Mouse (Mus musculus) testis, adult 2 months (tissue): ENCODE results near the gene Arid5b. TPM values are rescaled to one million over a fixed set of nuclear protein-coding genes. Genes with fewer than 3 reads are reported as not detected.

Source experiments
- H3K27ac ChIP-seq: fragments of 200-500 bp; 2 replicates; pipeline ENCODE4 v1.5.1; 2012; ENCODE audit warnings: low read depth, low read length; ENCODE audit not compliant: control insufficient read depth, insufficient read depth
- H3K27me3 ChIP-seq: fragments of 200-500 bp; 2 replicates; pipeline ENCODE4 v1.6.1; 2012; ENCODE audit warnings: mild to moderate bottlenecking, low read length, moderate library complexity; ENCODE audit not compliant: control insufficient read depth, insufficient read depth
- H3K36me3 ChIP-seq: fragments of 200-500 bp; 2 replicates; pipeline ENCODE4 v1.6.1; 2012; ENCODE audit warnings: mild to moderate bottlenecking, low read length; ENCODE audit not compliant: control insufficient read depth, insufficient read depth
- H3K4me1 ChIP-seq: fragments of 200-500 bp; 2 replicates; pipeline ENCODE4 v1.6.1; 2012; ENCODE audit warnings: low read length; ENCODE audit not compliant: control insufficient read depth, insufficient read depth
- H3K4me3 ChIP-seq: fragments of 200-500 bp; 2 replicates; pipeline ENCODE4 v1.5.1; 2012; ENCODE audit warnings: low read depth, mild to moderate bottlenecking, low read length, moderate library complexity, mixed read lengths; ENCODE audit not compliant: control insufficient read depth
- CTCF ChIP-seq: fragments of 200-500 bp; IDR thresholded peaks from 2 replicates; pipeline ENCODE4 v1.5.1; 2012; ENCODE audit warnings: low read depth, mild to moderate bottlenecking, inconsistent platforms, low read length, moderate library complexity; ENCODE audit not compliant: control insufficient read depth, insufficient read depth, insufficient replicate concordance
- POLR2A ChIP-seq: fragments of 200-500 bp; IDR thresholded peaks from 2 replicates; pipeline ENCODE4 v1.6.1; 2012; ENCODE audit warnings: low read depth, mild to moderate bottlenecking, inconsistent platforms, low read length, moderate library complexity; ENCODE audit not compliant: control insufficient read depth
- polyA plus RNA-seq: library from polyadenylated mRNA; depleted of rRNA; stranded (reverse); fragments of >200 nt; gene quantifications from 2 replicates; pipeline ENCODE4 v1.2.3, GENCODE M21; 2012

The Arid5b gene
- polyA plus RNA-seq, 1 experiment = 4.9 TPM

GRCm38 (mm10) chr10:68167118-68167517 lies 111.4 kb downstream of the Arid5b start:
- no peak overlapping the region for H3K27ac ChIP-seq
- H3K4me1 ChIP-seq = no peaks in the 10 kb centered on the region; the same call in 1 of the 2 replicates
- TF ChIP-seq CTCF (no peak), POLR2A (no peak)
- no peaks in the 10 kb centered on the region for H3K36me3 ChIP-seq
- no peak overlapping the region for H3K4me3 ChIP-seq
- H3K27me3 ChIP-seq = no peaks in the 10 kb centered on the region

DNA sequence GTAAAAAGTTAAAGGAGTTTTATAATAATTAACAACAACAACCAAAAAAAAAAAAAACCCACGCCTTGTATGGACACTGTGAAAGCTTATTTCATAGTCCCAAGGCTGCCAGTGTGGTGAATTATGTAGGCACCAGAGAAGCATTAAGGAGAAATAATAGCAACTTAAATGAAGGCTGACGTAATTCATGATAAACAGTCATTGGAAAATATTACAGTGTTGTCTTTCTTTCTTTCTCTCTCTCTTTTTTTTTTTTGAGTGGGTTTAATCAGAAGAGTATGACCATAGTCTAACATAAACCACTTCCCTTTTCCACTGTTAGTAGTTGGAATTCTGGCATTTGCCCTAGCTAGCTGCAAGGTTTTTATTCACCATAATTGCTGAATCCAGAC lies 111.8 kb downstream of the Arid5b start:
- H3K4me1 ChIP-seq = no peaks in the 10 kb centered on the region; the same call in 1 of the 2 replicates
- no peaks in the 10 kb centered on the region for H3K27me3 ChIP-seq
- no peak for TF ChIP-seq CTCF
- no peak overlapping the region for H3K27ac ChIP-seq
- no peaks in the 10 kb centered on the region for H3K36me3 ChIP-seq
- no peak overlapping the region for H3K4me3 ChIP-seq

GRCm38 (mm10) chr10:68165709-68166694 lies 112.5 kb downstream of the Arid5b start:
- no peak for TF ChIP-seq CTCF
- no peak for TF ChIP-seq POLR2A
- Histone ChIP-seq H3K27me3 (no peaks in the 10 kb centered on the region), H3K4me3 (no peak overlapping the region), H3K36me3 (no peaks in the 10 kb centered on the region), H3K27ac (no peak overlapping the region), H3K4me1 (no peaks in the 10 kb centered on the region; the same call in 1 of the 2 replicates)

DNA sequence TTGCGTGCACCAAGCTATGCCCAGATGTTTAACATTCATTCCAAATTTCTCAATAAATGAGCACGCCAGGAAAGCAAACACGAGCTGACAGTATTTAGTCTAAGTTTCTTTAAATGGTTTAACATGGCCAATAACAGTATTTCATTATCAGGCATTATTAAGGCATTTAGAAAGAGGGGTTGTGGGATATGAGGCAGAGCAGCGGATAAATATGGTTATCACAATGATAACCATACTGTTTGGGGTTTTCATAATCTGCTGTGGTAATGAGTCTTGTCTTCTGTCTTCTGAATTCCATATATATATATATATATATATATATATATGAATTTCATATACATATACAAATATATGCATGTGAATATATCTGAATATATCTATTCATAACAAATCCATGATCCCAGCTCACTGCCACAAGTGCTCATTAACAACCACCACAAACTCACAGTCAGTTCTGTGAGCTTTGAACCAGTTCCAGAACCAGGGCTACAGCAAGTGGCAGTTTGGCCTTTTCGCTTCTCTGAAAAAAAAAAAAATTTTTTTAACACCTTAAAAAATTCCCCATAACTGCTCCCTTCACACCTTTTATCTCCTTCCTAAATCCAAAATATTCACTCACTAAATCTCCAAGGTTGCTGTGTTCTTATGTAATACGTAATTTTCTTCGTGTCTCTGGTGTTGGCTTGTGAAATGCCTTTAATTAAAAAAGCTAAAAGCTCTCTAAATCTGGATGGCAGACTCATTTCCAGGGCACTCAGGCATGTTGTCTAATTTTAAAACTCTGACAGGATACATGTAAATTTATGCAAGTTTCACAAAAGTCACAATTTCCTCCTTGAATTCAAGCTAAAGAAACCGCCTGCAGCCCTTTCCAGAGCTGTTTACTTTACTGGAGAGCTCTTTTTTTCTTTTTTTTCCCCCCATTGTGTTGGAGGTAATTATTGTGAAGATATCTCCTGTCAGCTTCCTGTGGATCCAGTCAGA lies 113.5 kb downstream of the Arid5b start:
- Histone ChIP-seq H3K4me3 (no peak overlapping the region), H3K4me1 (no peaks in the 10 kb centered on the region; the same call in 1 of the 2 replicates), H3K27ac (no peak overlapping the region), H3K27me3 (no peaks in the 10 kb centered on the region), H3K36me3 (no peaks in the 10 kb centered on the region)
- TF ChIP-seq POLR2A (no peak), CTCF (no peak)

- no peak overlapping the region for H3K27ac ChIP-seq
- H3K27me3 ChIP-seq = no peaks in the 10 kb centered on the region
- H3K4me1 ChIP-seq = no peaks in the 10 kb centered on the region; the same call in 1 of the 2 replicates
- TF ChIP-seq POLR2A (no peak), CTCF (no peak)
- H3K36me3 ChIP-seq = no peaks in the 10 kb centered on the region
- H3K4me3 ChIP-seq = no peak overlapping the region
Measured at GRCm38 (mm10) chr10:68164137-68164536, 114.4 kb downstream of the Arid5b start.

DNA sequence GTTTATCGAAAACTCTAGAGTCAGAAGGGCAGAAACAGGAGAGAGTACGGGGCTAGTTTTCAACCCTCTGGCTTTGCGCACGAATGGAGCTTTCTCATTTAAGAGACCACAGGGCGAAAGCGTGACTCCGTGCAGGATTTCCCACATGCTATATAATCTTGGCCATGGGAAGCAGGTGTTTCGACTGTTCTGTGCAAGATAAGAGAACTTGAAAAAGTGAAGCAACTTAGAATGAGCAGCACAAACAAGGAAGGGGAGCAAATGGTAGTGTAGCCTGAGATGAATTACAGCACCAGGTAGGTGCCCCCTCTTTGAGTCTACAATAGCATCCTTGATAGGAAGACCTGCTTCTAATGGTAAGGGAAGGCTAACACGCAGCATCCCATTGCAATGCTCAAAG lies 118.8 kb downstream of the Arid5b start:
- H3K4me1 ChIP-seq = no peaks in the 10 kb centered on the region
- no peak overlapping the region for H3K27ac ChIP-seq
- no peaks in the 10 kb centered on the region for H3K27me3 ChIP-seq
- TF ChIP-seq POLR2A (no peak), CTCF (no peak)
- H3K4me3 ChIP-seq = no peak overlapping the region
- no peaks in the 10 kb centered on the region for H3K36me3 ChIP-seq

DNA sequence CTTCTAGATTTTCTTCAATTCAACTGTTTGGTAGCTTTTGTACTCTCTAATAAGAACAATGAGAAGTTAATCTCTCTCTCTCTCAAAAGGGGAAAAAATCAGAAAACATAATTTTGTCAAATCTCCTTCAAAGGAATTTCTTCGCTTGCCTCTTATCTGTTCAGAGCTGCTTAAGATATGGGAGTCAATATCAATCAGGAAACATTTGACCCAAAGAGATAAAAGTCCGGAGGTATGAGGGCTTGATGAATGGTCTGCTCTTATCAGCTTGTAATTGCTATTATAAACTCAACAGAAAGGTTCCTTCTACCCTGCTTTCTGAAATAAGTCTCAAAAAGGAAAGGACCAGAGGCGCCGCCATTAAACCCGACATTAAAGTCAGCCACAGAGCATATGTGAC lies 120.0 kb downstream of the Arid5b start:
- no peak for TF ChIP-seq CTCF
- TF ChIP-seq POLR2A = no peak
- Histone ChIP-seq H3K27me3 (no peaks in the 10 kb centered on the region), H3K27ac (no peak overlapping the region), H3K36me3 (no peaks in the 10 kb centered on the region), H3K4me3 (no peak overlapping the region), H3K4me1 (no peaks in the 10 kb centered on the region)
